Mouse (Mus musculus) frontal cortex, adult 2 months (tissue): ENCODE data around the gene Itpka. TPM values are rescaled to one million over a fixed set of nuclear protein-coding genes. Genes with fewer than 3 reads are reported as not detected.
"Not testable (repeated sequence)": the region's sequence is repeated elsewhere in the genome, so short reads cannot be mapped to it uniquely, and the experiment has no call there.

Experiments
- DNase-seq, 2 experiments: peaks; one replicate each; pipeline ENCODE4 v3.0.0; 2022; ENCODE audit warnings: low spot score in 1 of 2; ENCODE audit errors: extremely low spot score in 1 of 2
- polyA plus RNA-seq: library from polyadenylated mRNA; depleted of rRNA; stranded (reverse); fragments of >200 nt; gene quantifications from 2 replicates; pipeline ENCODE4 v1.2.3, GENCODE M21; 2012; rRNA removed

Gene Itpka
- polyA plus RNA-seq: 158 and 164 TPM in 2 replicates

- peak in 1 of 2 experiments; percentile 56 for DNase-seq
Measured at GRCm38 (mm10) chr2:119741581-119742411, at the start of gene Itpka. Gene Itpka (plus strand): TSS chr2:119742337.

DNA sequence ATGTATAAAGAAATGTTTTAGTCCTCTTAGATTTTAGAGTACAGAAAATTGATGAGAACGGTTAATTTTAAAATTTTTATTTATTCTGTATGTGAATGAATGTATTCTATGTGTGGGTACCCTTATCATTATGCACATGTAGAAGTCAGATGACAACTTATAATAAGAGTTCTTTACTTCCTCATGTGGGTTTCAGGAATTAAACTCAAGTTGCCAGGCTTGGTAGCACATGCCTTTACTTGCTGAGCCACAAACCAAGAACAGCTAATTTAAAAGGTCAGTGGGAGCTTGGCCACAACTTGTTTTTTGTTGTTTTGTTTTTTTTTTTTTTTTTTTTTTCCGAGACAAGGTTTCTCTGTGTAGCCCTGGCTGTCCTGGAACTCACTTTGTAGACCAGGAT, 47.3 kb upstream of the Itpka start:
- no peak for DNase-seq

DNA sequence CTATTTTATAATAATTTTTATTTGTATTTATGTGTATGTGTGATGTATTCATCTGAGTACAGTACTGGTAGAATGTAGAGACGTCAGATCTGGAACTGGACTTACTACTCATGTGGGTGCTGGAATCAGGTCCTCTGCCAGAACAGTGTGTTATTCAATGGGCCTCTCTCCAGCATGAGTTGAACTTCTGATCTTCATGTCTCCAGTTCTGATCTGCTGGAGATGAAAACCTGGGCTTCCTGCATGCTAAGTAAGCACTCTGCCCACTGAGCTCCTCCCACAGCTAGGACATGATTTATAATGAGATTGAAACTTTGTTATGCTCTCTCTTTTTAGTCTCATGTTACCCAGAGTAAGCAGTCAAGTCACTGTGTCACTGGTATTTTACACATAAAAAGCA, 46.0 kb upstream of the Itpka start:
- DNase-seq: peak in 1 of 2 experiments; percentile 11

DNA sequence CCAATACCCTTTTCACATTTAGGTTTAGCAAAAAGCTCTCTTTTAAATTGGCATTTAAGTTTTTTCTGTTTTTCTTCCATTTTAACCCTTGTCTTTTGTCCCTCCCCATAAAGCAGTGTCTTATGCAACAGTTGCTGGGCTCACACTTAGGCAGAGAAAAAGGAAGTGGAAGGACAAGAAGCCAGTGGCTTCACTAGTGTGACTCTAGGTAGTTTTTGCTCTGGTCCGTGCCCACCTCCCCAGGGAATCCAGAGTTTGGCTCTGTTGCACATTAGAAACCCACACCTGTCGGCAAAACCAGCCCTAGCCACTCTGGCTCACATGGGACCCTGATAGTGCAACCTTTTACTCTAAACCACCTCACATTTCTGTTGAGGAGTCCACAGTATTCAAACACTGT, 43.7 kb upstream of the Itpka start:
- no peak for DNase-seq

GRCm38 (mm10) chr2:119699962-119700361, 42.2 kb upstream of the Itpka start:
- DNase-seq: peak in 1 of 2 experiments; percentile 20

- no peak for DNase-seq
Measured at GRCm38 (mm10) chr2:119703171-119703570, 39.0 kb upstream of the Itpka start.

DNA sequence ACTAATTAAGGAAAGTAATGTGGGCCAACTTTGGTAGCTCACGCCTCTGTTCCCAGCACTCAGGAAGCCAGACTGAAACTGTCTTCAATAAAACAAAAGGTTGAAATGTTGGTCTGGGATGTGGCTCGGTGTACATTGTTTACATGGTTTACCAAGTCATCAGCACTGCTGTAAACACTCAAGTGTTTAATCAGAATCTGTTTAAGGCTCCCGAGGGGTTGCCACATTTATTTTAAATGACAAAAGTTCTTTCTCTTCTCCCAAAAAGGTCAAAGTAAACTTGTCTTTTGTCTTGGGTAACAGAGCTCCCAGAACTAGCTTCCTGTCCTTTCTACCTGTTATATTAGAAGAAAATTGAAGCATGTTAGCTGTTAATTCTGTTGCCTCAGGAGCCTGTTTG, 34.5 kb upstream of the Itpka start:
- DNase-seq: no peak

GRCm38 (mm10) chr2:119710011-119710410, 32.1 kb upstream of the Itpka start:
- DNase-seq: no peak

DNA sequence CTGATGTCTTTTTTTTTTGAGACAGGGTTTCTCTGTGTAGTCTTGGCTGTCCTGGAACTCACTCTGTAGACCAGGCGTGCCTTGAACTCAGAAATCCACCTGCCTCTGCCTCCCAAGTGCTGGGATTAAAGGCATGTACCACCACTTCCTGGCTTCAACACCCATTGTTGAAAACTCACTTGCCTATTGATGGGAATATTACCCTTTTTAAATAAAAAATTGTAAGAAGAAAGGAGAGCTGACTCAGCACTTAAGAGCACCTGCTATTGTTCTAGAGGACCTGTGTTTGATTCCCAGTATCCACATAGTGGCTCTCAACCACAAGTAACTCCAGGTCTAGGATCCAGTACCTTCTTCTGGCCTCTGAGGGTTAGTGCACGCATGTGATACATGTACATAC, 26.3 kb upstream of the Itpka start:
- DNase-seq: not testable (repeated sequence)

DNA sequence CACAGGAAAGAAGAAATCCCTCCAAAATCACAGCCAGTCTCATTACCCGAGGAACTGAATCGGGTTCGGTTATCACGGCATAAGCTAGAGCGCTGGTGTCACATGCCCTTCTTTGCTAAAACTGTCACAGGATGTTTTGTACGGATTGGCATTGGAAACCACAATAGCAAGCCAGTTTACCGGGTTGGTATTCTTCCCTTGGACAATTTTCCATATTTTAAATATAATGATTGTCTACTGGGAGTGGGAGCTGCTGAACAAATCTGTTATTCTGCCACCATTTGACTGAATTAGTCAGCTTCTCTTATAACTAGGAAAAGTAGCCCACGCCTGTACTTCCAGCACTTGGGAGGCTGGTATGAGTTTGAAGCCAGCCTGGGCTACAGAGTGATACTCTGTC, 21.1 kb upstream of the Itpka start:
- peak in 1 of 2 experiments; percentile 29 for DNase-seq

GRCm38 (mm10) chr2:119727762-119728416, 14.2 kb upstream of the Itpka start:
- DNase-seq: no peak

- DNase-seq: no peak
Measured at GRCm38 (mm10) chr2:119730735-119731134, 11.4 kb upstream of the Itpka start.

DNA sequence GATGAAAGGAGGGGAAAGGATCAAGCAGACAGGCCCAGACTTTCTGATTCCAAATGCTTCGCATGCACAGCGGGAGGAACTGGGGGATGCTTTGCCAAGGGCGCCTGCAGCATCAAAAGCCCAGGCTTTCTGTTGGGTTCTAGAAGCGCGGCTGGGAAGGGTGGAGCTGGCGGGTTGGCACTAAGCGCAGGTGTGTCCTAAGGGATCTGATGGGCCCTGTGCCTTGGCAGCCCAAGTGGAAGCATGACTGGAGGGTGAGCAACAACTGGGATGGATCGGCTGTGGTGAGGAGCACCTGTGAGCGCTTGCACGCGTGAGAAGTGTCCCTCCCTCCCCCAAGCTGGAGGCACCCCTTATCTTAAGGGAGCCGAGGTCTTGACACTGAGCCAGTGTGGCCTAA, 5.0 kb upstream of the Itpka start:
- DNase-seq: no peak

DNA sequence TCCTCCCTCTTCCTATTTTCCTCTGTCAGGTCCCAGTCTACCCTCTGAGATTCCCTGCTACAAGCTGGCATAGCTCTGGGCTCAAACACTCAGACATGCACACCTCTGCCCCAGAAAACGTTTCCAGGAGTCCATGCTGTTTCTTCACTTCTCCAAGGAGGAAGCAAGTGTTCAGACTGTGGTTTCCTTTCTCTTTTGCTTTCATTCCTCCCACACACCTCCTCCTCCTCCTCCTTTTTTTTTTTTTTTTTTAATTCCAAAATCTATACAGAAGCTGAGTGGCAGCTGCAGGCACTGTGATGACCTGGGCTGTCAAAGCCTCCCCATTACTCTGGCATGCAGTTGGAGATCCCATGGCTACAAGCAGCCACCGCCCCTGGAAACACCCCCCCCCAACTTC, 1.6 kb upstream of the Itpka start:
- DNase-seq: no peak

DNA sequence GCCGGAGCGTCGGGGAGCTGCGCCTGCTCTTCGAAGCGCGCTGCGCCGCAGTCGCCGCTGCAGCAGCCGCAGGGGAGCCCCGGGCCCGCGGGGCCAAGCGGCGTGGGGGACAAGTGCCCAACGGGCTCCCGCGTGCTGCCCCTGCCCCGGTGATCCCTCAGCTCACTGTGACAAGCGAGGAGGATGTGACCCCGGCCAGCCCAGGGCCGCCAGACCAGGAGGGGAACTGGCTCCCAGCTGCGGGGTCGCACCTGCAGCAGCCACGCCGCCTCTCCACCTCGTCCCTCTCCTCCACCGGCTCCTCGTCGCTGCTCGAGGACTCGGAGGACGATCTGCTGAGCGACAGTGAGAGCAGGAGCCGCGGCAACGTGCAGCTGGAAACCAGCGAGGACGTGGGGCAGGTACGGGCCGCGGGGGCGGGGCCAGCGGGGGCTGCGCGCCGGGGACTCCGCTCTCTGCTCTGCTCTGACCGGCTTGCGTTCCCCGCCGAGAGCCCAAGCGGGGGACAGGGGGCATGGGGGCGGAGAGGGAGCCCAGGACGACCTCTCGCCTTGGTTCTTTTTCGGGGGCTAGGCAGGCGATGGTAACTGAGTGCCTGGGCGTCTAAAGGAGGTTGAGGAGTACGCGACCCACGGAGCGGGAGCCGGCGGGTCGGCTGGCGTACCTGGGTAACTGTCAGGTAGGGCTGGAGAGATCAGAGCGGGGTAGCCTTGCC, 481 bp downstream of the Itpka start:
- DNase-seq: peak in 1 of 2 experiments; percentile 60

DNA sequence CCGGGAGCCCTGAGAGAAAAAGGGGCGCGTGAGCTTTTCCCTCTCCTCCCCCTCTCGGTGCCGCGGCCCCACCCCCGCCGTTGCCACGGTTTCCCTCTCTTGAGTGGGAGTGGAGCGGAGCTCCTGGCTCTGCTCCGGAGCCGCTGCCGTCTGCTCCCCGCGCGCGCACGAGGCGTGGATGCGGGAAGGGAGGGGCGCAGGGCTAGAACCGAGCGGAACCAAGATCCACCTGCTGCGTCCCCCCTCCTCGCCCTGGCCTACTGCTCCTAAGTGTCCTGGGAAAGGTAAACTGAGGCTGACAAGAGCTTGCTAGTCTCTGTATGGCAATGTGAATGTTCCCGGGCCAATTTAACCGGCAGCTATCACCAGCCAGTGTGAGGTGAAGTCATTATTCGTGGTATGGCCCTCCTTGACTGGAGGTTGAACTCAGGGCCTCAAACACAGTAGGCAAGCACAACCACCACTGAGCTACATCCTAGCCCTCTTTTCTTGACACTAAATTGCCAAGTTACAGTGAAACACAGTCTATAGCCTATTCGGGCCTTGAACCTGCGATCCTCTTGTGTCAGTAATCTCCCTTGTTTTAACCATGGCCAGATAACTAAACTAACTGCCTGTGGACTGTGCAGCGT, 1.2 kb downstream of the Itpka start:
- peak in 1 of 2 experiments; percentile 76 for DNase-seq

DNA sequence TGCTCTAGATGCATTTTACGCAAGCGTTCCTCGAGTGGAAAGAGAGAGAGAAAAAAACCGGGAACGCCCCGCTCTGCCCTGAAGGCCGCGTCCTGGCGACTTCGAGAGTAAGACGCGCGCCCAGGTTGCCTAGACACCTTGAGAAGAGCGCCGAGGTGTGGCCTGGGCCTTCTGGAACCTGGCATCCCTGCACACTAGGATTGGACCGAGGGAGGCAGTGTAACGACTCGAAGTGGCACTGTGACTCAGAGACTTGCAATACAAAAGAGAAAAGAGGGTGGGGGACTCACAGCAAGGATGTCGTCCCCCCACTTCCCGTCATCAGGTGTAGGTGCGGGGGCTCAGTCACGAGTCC, 1.6 kb downstream of the Itpka start:
- no peak for DNase-seq

DNA sequence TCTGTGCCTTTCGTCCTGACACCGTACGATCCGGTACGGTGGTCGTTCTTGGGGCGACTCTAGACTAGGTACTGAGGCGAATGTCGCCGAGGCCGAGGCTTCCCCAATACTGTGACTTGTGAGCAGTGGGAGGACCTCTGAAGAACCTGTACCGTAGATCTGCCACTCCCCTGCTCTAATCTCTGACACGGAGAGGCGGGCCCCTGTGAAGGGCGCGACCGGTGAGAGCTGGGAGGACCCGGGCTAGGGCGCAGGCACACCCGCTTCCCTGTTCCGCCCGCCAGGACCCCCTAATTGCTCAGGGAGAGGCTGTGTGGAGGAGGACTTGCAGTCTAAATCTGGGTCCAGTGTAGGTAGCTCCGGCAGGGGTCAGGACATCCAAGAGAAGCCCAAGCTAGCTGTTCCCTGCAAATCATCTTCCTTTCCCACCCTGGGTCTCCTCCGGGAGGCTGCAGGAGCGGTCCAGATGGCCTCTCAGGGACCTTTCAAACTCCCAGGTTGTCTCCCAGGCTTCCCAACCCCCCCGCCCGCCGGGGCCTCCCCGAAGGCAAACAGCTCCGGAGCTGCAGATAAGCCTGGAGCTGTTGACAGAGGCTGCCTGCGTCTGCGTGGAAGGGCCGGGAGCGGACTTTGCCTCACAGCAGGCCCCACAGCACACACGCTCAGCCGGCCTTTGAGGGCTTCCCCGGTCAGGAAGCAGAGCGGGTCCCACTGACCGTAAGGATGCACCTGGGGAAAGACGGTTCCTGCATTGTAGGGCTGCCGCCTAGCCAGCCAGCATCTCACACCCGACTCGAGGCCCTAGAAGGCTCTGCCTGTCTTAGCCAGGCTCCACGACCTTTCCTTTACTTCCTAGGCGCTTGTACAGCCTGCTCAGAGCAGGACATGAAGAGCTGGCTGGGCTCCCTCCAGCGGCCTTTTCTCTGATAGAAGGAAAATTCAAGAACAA, 2.3 kb downstream of the Itpka start:
- no peak for DNase-seq

GRCm38 (mm10) chr2:119745281-119745680, 3.1 kb downstream of the Itpka start:
- peak in 1 of 2 experiments; percentile 58 for DNase-seq

GRCm38 (mm10) chr2:119747554-119747953, 5.4 kb downstream of the Itpka start:
- peak; percentile 83 to 86 for DNase-seq
